Mouse (Mus musculus) megakaryocyte, adult 5-6 weeks (primary cell): ENCODE data around the gene Col4a2. TPM values are rescaled to one million over a fixed set of nuclear protein-coding genes. Genes with fewer than 3 reads are reported as not detected.

Source experiments
- ATAC-seq: 2 replicates; pipeline ENCODE4 v1.8.0; 2016; ENCODE audit warnings: mild to moderate bottlenecking, inconsistent platforms; ENCODE audit not compliant: poor library complexity, severe bottlenecking
- total RNA-seq, 2 experiments: library from RNA; stranded (forward) in 1 of 2; stranded (reverse) in 1 of 2; fragments of 153-499, 151-499 nt in 1 of 2; fragments of 221-1000, 200-1000 nt in 1 of 2; gene quantifications; 2 replicates each; pipeline versions ENCODE4 v1.2.3 to v1.2.4; 2015 to 2017

Gene Col4a2
- total RNA-seq (2015) (0.02 and 0.07 TPM in 2 replicates), total RNA-seq (2017) (0.15 and 0.73 TPM in 2 replicates)

GRCm38 (mm10) chr8:11312349-11313175, at the start of gene Col4a2, which contains the start of gene Col4a1:
TSS of gene Col4a2 (plus strand) at chr8:11312805.
TSS of gene Col4a1 (minus strand) at chr8:11312826.
- no peak for ATAC-seq

- ATAC-seq = no peak
Observed at GRCm38 (mm10) chr8:11263848-11264247, 48.8 kb upstream of the Col4a2 start.

GRCm38 (mm10) chr8:11265971-11266370, 46.6 kb upstream of the Col4a2 start:
- ATAC-seq = no peak

- no peak for ATAC-seq
Observed at GRCm38 (mm10) chr8:11266471-11266870, 46.1 kb upstream of the Col4a2 start.

- ATAC-seq = no peak
Observed at GRCm38 (mm10) chr8:11268753-11269152, 43.9 kb upstream of the Col4a2 start.

- no peak for ATAC-seq
Observed at GRCm38 (mm10) chr8:11270826-11271225, 41.8 kb upstream of the Col4a2 start.

GRCm38 (mm10) chr8:11272205-11272604, 40.4 kb upstream of the Col4a2 start:
- no peak for ATAC-seq

GRCm38 (mm10) chr8:11273506-11274158, 39.0 kb upstream of the Col4a2 start:
- no peak for ATAC-seq

GRCm38 (mm10) chr8:11274415-11274814, 38.2 kb upstream of the Col4a2 start:
- no peak for ATAC-seq

- ATAC-seq = peak; percentile 78
Observed at GRCm38 (mm10) chr8:11276286-11276685, 36.3 kb upstream of the Col4a2 start.

GRCm38 (mm10) chr8:11277602-11278051, 35.0 kb upstream of the Col4a2 start:
- ATAC-seq = no peak

- no peak for ATAC-seq
Observed at GRCm38 (mm10) chr8:11278101-11278611, 34.4 kb upstream of the Col4a2 start.

- no peak for ATAC-seq
Observed at GRCm38 (mm10) chr8:11279296-11279826, 33.2 kb upstream of the Col4a2 start.

GRCm38 (mm10) chr8:11280721-11281268, 31.8 kb upstream of the Col4a2 start:
- no peak for ATAC-seq

- no peak for ATAC-seq
Observed at GRCm38 (mm10) chr8:11282139-11282538, 30.5 kb upstream of the Col4a2 start.

GRCm38 (mm10) chr8:11282696-11283095, 29.9 kb upstream of the Col4a2 start:
- ATAC-seq = no peak

- ATAC-seq = no peak
Observed at GRCm38 (mm10) chr8:11283217-11283616, 29.4 kb upstream of the Col4a2 start.

- ATAC-seq = no peak
Observed at GRCm38 (mm10) chr8:11285437-11285836, 27.2 kb upstream of the Col4a2 start.

GRCm38 (mm10) chr8:11287139-11287538, 25.5 kb upstream of the Col4a2 start:
- no peak for ATAC-seq

- no peak for ATAC-seq
Observed at GRCm38 (mm10) chr8:11288286-11288685, 24.3 kb upstream of the Col4a2 start.

- ATAC-seq = no peak
Observed at GRCm38 (mm10) chr8:11290533-11290932, 22.1 kb upstream of the Col4a2 start.
